Mouse (Mus musculus): ENCODE data around the gene Prps1l1. TPM values are rescaled to one million over a fixed set of nuclear protein-coding genes. Genes with fewer than 3 reads are reported as not detected.

Gene Prps1l1
- total RNA-seq, 1 experiment from 2014 or later = not detected

GRCm38 (mm10) chr12:35025916-35026432 is 41.4 kb downstream of the Prps1l1 start:
- DNase-seq = no peak

- DNase-seq = no peak
These were observed 43.0 kb downstream of the Prps1l1 start for GRCm38 (mm10) chr12:35027533-35027932.

Other genes starting within 250 kb of the Prps1l1 start
- 0.86 and 0.88 TPM in 2 replicates for gene Hdac9, start 67.7 kb upstream of the Prps1l1 start, total RNA-seq (2021)
- gene Snx13, start 62.4 kb downstream of the Prps1l1 start, total RNA-seq (2021) = 38.2 and 42.9 TPM in 2 replicates